Mouse (Mus musculus) liver, postnatal 0 days (tissue): ENCODE measurements at regions not wholly inside any gene's neighbourhood (a gene's known extent, or its start where the extent isn't known, plus 50 kb on each side); places are given as distances from the start of the nearest gene placed in this dataset.

Experiments
- CTCF ChIP-seq: sonication (generic); IDR thresholded peaks from 2 replicates; pipeline ENCODE4 v1.5.1; 2016; ENCODE audit warnings: antibody characterized with exemption, low read depth
- EP300 ChIP-seq: IDR thresholded peaks from 2 replicates; pipeline ENCODE4 v1.6.1; 2016; ENCODE audit warnings: antibody characterized with exemption, low read depth, mild to moderate bottlenecking

DNA sequence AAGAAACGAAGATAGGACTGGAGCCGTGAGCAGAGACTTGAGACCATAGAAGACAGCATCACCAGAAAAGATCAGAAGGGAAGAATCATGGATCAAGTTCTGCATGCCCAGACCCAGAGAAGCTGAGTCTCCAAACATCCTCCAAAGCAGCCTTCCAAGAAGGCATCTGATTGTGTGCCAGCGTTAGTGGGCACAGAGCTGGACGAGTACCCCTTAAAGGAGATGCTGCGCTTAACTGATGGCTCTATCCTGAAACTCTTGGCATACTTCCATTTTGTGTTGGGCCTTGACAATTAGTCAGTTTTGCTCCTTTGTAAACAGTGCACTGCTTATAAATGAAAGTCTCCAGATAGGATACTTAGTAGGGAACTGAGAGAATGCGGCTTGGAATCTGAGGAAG is 119.8 kb downstream of the Il20rb start:
- no peak for TF ChIP-seq EP300
- TF ChIP-seq CTCF: no peak
